Mouse (Mus musculus) layer of hippocampus, postnatal 36 days (tissue): Measurements from ENCODE around the gene Reep6. TPM values are rescaled to one million over a fixed set of nuclear protein-coding genes. Genes with fewer than 3 reads are reported as not detected.
"Not testable (repeated sequence)": the region's sequence is repeated elsewhere in the genome, so short reads cannot be mapped to it uniquely, and the experiment has no call there.

Source experiments
- DNase-seq, 2 experiments: peaks; one replicate each; pipeline ENCODE4 v3.0.0; 2022
- total RNA-seq, 2 experiments: library from RNA; stranded (reverse); gene quantifications; 2 replicates each; pipeline ENCODE4 v1.2.3; 2021

Reep6 gene
- total RNA-seq, 2 experiments from 2014 or later = 8.6 to 10.3 TPM

DNA sequence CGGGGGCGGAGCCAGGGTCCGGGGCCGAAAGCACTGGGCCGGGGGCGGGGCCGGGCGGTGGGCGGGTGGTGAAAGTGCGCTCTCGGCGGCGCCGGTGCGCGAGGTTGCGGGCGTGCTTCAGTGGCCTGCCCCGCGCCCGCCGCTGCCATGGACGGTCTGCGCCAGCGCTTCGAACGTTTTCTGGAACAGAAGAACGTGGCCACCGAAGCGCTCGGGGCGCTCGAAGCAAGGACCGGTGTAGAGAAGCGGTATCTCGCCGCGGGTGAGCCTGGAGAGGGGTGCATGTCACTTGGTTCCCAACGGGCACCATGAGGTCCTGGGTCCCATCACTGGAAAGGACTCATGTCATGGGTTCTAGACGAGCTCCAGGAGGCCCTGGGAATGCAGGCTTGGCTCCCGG, 331 bp downstream of the Reep6 start:
- DNase-seq = no peak

DNA sequence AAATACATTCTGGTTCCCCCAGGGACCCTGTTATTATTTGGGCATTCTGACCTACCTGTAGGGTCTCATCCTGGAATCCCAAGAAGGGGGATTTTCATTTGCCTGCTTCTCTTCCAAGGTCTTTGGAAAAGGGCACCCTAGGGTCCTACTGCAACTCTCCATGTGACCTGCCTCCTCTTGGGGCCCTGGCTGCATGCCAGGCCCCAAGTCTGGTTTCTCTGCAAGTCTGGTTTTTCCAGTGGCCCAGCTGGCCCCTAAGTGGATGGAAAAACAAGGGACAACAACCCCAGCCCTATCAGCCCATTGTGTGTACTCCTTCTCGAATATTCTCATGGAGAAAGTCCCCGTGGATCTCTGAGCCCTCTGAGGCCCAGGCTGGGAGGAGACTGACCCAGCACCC, 1.1 kb downstream of the Reep6 start:
- no peak for DNase-seq

DNA sequence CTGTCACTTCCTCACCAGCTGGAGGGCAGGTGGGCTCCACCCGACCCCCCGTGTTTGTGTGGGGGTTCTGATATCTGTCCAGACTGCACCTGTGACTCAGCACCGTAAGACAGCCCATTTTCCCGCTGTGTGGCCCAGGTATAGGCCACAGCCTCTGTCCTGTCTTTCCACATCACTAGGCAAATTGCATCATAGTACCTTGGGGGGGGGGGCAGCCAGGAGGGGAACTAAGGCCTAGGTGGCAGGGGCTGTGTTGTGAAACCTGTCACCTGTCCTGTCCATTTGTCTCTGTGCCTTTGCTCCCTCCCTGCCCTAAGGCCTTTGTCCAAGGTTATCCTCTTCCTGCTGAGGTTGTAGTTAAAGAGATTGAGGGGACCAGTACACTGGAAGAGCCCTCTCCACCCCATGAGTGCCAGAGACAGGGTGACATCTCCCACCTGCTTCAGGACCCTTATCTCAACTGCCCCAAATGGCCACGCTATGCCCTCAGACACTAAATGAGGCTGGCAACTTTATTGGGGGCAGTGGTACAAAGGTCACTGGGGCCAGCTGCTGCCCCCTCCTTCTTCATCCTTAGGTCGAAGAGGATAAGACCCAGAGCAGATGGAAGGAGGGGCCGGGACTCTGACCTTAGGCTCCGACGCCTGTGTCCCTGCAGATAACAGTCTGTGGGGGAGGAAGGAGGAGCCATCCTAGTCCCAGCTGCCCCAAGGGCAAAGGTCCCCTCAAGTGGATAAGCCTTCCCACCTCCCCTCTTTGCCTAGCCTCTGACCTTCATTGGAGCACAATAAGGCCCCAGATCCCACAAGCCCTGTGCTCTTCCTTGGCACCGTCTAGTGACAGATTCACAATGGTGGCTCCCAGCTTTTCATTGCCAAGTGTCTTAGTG, 2.1 kb downstream of the Reep6 start:
- no peak for DNase-seq

DNA sequence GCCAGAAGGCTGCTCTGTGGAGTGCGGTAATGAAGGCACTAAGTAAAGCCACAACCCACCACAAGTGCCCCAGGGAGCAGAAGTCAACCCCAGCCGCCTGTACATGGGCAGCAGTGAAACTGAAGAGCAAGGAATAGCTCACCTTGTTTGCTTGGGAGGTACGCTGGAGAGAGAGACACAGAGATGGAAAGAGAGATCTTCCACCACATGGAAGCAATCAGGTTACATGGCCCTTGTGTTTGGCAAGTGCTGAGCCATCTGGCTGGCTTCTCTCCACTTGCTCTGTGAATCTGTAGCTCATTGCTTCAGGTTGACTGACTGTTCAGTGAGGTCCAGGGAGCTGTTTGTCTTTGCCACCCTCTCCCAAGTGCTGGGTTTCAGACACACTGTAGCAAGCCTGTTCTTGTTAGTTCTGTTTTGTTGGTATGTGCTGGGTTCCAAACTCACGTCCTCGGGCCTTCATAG, 2.8 kb downstream of the Reep6 start:
- DNase-seq = no peak

DNA sequence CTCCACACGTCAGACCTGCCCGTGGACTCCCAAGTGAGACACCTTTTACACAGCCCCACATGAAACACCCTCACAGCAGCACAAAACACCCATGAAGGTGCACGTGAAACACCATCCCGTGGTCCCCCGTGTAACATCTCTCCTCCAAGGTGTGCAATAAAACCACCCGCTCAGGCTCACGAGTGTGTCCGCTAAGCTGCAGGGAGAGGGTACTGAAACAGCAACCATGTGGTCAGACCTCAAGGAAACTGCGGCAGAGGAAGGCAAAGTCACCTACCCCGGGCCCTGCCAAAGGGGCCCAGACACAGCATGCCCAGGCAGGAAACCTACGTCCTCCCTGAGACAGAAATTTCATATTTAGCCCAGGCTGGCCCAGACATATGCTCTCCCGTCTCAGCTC, 6.5 kb downstream of the Reep6 start:
- no peak for DNase-seq

DNA sequence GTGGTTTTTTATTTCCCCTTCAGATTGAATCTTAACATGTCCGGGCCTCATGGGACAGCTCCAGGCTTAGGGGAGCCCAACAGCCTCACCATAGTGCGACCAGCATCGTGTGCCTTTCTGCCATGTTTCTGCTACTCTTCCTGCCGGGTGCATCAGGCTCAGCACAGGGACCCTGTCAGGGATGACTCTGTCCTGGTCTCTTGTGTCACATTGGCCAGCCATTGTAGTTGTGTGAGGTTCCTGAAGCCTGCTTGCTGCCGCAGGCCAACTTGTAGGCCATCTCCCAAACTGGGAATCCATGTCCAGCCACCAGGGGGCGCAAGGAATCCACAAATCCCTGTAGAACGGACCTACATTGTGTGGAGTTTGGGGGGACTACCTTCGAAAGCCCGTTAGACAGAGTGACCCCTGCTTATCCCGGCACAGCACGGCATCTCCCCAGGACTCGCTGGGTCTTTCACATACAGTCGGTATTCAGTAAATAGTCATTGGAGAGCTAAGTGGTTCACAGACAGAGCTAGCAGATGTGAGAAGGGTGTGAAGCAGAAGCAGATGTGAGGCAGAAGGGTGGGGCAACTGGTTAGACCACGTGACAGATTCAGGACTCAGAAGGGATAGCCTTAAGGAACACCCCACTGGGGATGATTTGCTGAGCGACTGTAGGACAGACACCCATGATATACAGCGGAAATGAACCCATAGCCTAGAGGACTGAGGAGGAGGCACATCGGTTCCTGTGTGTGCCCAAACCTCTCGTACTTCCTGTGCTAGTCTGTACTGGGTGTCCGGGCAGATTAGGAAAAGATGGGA, 10.4 kb downstream of the Reep6 start:
- DNase-seq = peak; percentile 76 to 84

DNA sequence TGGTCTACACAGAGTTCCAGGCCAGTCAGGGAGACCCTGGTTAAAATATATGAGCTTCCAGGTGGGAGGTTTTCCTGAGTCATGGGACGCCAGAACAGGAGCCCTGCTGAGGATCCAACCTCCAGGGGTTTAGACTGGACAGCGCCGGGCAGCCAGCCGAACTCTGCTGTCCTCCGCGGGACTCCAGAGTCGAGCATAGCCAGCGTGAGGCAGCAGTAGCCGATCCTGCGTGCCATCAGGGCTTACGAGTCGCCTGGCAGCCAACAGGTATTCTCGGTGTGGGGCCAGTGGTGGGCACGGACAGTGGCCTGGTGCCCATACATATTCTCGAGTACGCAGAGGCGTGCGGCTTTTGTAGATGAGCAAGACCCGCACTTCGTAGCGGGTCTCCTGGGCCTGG, 11.3 kb downstream of the Reep6 start:
- no peak for DNase-seq

DNA sequence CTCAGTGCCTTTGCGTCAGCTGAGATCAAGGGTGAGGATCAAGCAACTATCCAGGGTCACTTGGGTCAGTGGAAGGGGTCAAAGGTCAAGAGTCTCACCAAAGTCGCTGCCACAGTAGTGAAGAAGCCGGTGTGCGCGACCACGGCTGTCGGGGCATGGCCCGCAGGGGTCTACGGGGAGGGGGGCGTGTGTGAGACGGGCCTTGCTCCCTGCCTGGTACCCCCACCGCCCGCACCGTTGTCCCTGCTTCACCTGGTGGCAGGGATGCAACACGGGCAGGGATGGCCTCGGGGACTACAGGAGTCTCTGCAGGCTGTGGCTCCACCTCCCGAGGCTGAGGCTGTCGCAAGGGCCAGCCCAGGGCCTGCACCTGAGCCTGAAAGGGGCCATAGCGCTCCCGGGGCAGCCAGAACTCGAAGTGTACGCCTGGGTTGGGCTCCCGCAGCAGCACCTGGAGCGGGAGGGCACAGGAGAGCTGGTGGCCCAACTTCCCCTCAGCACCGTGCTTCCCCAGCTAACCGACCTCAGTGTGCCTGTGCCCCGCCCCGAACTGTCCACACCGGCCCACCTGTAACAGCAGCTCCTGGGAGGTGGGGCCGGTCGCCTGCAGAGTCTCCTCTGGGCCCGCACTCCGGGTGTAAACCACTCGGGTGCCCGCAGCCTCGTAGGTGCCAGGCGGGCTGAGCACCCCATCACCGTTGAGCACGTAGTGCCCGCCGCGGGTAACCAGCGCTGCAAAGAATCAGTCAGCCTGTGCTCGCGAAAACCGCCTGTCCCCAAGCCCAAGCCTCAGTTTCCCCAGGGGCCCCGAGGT, 11.9 kb downstream of the Reep6 start:
- DNase-seq = no peak

DNA sequence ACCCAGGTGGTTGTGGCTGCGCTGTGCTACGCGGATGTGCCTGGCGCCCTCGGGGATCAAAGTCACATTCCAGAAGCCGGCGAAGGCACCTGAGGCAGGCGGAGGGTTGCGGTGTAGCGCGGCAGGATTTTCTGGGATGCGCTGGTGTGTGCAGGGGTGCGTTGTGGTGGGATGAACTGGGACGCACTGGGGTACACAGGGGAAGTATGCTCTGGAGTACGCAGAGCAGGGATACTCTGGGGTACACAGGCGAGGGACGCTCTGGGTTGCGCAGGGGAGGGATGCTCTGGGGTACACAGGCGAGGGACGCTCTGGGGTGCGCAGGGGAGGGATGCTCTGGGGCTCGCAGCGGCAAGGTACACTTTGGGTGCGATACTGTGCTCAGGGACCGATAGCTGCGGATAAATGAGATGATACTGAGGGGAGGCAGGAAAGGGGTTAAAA, 12.6 kb downstream of the Reep6 start:
- DNase-seq = no peak

DNA sequence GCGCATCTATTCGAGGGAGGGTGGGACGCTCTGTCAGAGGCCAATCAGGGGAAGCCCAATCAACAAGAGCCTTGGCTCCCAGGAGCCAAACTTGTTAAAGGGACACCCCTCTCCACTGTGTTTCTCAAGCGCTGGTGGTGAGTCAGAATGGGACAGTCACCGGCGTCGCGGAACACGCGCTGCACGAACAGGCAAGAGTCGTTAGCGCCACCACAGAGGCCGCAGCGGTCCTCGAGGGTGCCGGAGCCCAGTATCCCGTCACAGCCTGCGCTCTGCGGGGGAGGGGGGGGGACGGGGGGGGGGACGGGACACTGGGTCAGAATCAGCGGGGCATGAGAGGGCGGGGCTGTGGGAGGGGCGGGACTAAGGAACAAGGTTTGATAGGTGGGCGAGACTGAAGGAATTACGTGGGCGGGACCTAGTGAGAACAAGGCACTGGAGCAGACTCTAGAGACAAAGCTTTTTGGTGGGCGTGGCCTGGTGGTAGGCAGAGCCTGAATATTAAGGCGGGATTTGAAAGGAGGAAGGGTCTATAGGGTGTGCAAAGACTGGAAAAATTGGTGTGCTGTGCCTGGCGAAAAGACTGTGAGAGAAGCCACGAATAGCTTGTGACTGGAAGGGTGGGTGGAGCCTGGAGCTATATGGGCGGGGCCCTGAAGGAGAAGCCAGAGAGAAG, 13.1 kb downstream of the Reep6 start:
- no peak for DNase-seq

DNA sequence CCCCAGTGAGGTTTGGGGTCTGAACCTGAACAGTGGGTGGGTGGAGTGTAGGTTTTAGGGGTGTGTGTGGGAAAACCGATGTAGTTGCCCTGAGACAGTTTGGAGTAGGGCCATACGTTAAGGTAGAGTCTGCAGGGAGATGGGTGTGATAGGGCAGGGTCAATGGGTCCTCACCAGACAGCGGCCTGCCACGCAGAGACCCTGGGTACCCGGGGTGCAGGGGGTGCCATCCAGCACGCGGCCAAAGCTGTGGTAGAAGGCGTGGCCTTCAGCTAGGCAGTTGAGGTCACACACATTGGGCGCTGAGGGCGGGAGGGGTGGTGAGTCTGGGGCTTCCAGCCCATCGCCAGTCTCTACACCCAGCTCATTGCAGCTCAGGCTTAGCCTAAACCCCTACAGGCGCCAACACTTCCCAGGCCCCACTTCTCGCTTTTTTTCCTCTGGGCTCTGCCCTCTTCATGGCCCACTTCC, 13.7 kb downstream of the Reep6 start:
- no peak for DNase-seq

DNA sequence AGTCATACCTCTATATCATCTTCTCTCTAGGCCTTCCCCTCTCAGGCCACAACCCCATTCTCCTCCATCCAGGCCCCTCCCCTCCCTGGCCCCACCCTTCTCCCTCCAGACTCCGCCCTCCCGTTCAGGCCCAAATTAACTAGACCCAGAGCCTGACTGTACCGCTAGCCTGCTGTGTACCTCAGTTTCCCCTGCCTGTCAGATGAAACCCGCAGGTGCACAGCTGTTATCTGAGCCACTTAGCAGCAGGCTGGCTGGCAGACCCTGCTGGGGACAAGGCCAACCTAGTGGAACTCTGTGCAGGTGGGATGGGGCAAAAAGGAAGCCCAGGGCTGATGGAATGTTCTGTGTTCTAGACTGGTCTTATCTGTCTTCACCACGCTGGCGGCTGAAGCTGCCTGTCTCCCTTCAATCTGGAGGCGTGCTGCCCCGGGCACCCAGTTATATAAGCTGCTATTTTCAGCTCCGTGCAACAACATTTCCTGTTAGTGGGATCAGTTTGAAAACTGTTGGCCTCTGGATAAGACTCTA, 14.4 kb downstream of the Reep6 start:
- DNase-seq = no peak

DNA sequence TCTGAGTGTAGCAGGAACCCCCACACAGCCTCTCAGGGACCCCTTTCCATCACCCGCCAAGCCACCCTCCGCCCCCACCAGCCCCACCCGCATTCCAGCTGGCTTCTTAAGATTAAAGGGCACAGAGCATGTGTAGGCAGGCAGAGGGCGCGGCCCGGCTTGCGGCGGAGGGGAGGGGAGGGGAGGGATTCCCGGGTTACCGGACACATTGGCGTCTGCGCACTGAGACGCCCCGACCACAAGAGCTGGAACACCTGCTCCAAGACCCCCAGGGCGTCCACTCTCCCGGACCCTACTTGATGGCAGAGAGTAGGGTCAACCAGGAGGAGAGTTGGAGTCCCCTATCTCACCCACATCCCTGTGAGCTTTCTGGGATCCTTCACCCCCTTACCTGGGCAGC, 15.4 kb downstream of the Reep6 start:
- DNase-seq = no peak

DNA sequence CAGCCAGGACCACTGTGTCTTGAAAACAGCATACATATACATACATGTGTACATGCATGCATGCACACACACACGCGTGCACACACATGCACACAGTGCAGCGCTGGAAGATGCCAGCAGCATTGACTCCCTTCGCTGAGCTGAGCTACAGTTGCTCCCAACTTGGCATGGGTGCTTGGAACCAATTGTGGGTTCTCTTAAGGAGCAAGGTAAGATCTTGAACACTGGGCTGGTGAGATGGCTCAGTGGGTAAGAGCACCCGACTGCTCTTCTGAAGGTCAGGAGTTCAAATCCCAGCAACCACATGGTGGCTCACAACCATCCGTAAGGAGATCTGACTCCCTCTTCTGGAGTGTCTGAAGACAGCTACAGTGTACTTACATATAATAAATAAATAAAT, 16.2 kb downstream of the Reep6 start:
- DNase-seq = not testable (repeated sequence)

DNA sequence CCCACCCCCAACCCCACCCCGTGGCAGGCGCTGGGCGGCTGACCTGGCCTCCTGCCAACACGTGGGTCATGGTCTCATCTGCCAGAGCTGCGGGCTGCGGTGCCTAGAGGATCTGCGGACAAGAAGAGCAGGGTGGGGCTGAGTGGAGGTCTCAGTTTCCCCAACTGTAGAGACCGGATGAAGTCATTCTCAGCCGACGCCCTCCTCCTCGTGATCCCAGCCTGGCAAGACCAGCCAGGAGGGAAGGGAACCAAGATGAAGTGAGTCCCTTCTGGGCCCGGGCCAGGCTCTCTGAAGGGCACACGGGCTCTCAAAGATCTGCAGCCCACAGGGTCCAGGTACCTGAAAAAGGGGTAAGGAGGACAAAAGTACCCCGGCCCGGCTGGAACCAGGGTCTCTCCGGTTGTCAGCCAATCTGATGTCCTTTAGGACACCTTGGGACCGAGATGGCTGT, 17.8 kb downstream of the Reep6 start:
- DNase-seq = no peak

DNA sequence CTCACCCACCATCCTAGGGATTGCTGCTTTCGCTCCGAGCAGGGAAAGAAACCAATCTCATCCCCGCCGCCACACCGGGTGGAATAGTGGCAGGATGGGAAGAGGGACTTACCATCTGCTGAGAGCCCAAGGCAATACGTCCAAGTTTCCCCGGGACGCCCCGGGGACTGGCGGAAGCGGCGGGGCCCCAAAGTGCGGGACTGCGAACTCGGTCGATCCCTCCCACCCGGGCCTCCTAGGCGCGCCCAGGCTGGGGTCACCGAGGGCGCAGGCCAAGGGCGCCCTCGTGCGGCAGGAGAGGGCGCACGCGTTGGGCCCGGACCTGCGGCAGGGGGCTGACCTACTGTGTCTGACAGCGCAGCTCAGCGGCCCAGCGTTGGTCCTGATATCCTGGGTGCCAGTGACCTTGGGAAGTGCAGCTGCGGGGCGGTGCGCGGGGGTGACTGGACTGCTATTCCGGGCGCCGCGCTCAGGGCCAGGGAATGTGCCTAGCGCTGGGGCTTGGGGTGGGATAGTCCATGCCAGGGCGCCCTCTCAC, 18.6 kb downstream of the Reep6 start, which contains the start of gene Adamtsl5:
Adamtsl5 (minus strand) TSS at position 169 of the 538 bp plus-strand sequence.
- no peak for DNase-seq

DNA sequence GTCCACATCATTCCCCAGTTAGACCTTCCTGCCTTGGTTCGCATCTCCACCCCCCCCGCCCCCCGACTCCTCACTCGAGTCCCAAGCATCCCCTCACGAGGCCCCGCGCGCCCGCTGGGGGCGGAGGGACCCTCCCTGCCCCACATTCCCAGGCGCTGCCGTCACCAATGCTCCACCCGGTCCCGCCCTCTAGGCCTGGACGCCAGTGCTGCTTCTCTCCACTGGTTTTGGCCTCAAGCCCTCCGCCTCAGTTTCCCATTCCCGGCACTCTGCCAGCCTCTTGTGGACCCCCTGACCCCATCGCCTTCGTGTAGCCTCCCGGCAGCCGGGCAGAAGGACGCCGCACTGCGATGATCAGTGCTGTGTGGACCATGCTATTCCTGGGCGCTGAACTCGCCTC, 19.2 kb downstream of the Reep6 start:
- no peak for DNase-seq

DNA sequence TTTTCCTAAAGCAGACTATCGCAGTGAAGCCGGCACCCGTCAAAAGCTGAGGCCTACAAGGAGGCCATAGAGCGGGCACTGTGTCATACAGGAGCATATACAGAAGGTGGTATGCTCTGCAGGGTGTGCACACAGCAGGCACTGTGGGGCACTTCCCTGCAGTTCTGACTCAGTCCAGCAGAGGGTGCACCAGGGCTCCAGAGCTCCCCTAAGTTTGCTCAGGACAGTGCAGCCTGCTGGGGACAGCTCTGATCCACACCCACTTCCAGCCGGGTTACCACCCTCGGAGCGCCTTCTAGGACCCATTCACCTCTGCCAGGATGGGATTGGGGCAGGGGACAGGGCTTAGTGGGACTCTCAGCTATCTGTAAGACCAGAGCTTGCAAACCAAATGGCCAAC, 20.5 kb downstream of the Reep6 start:
- DNase-seq = peak; percentile 79 to 81

DNA sequence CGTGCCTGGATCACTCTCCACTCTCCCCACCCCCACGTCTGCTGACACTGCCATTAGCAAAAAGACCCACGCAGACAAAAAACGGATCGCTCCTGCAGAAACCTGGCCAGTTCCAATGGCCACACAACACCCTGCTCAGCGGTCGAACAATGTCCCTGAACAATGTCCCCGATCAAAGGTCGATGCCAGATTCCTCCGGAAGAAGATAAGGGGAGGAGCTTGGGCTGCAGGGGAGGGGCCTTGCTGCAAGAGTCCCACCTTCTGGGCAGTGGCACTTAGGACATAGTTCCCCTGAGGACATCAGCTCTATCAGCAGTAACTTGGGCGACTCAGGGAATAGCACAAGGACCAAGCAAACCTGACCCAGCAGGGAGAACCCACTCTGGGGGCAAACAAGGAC, 22.1 kb downstream of the Reep6 start:
- no peak for DNase-seq

DNA sequence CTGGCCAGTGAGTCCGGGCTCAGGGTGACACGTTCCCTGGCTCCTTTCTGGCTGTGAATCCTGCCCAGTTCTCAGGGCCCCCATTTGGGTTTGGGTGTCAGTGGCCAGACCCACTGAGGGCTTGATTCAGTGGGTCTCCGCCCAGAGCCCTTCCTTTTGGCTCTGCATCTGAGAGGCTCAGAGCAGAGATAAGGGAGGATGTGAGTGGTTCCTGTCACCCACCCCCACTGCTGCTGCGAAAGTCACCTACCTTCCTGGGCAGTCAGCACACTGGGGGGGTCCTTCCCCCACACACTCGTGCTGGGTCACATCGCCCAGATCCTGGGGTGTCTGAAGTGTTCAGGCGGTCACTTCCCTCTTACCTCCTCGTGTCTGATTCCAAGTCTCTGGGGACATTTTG, 23.0 kb downstream of the Reep6 start:
- no peak for DNase-seq

DNA sequence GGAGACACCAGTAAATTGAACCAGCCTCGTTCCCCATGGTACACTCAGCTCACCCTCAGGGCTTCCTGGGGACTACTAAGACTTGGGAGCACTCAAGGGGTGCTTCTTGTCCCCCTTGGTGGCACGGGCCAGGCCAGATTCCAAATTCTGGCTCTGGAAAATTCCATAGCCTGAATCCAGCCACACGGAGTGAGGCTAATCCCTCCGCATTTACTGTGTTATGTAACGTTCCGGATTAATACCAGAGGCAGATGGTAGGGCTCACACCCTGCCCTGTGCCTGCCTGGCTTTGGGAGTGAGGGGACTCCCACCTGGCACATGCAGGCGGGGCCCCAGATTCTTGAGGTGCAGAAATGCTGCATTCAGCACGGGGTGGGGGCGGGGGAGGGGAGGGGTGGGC, 25.7 kb downstream of the Reep6 start:
- DNase-seq = peak in 1 of 2 experiments; percentile 43
